Mouse (Mus musculus): Measurements from ENCODE around the gene Pusl1. TPM values are rescaled to one million over a fixed set of nuclear protein-coding genes. Genes with fewer than 3 reads are reported as not detected.

Gene Pusl1
- polyA plus RNA-seq, 1 experiment = 325 TPM

GRCm38 (mm10) chr4:155892438-155893211 is 1.0 kb upstream of the Pusl1 start:
- TF ChIP-seq GATA1 (IDR thresholded peaks at IDR 0.05; ENCODE audit: low read length) = no peak

GRCm38 (mm10) chr4:155892017-155892416 is 436 bp upstream of the Pusl1 start:
- TF ChIP-seq GATA1 (IDR thresholded peaks at IDR 0.05; ENCODE audit: low read length) = no peak

GRCm38 (mm10) chr4:155891011-155891471 is 540 bp downstream of the Pusl1 start:
- TF ChIP-seq GATA1 (IDR thresholded peaks at IDR 0.05; ENCODE audit: low read length) = no peak

- no peak for TF ChIP-seq GATA1 (IDR thresholded peaks at IDR 0.05; ENCODE audit: low read length)
Measured at GRCm38 (mm10) chr4:155889316-155889715, 2.3 kb downstream of the Pusl1 start.

- no peak for TF ChIP-seq GATA1 (IDR thresholded peaks at IDR 0.05; ENCODE audit: low read length)
Measured at GRCm38 (mm10) chr4:155888181-155888580, 3.4 kb downstream of the Pusl1 start.

GRCm38 (mm10) chr4:155887674-155888073 is 3.9 kb downstream of the Pusl1 start:
- TF ChIP-seq GATA1 (IDR thresholded peaks at IDR 0.05; ENCODE audit: low read length) = no peak

GRCm38 (mm10) chr4:155886330-155886729 is 5.3 kb downstream of the Pusl1 start:
- TF ChIP-seq GATA1 (IDR thresholded peaks at IDR 0.05; ENCODE audit: low read length) = no peak

GRCm38 (mm10) chr4:155883587-155883986 is 8.0 kb downstream of the Pusl1 start:
- no peak for TF ChIP-seq GATA1 (IDR thresholded peaks at IDR 0.05; ENCODE audit: low read length)

GRCm38 (mm10) chr4:155871404-155871803 is 20.2 kb downstream of the Pusl1 start:
- no peak for TF ChIP-seq GATA1 (IDR thresholded peaks at IDR 0.05; ENCODE audit: low read length)

GRCm38 (mm10) chr4:155869317-155870033 is 22.1 kb downstream of the Pusl1 start, which contains the start of the genes Cptp and Ints11:
TSS of gene Cptp (minus strand) at chr4:155869440.
TSS of gene Ints11 (plus strand) at chr4:155869546.
- TF ChIP-seq GATA1 (IDR thresholded peaks at IDR 0.05; ENCODE audit: low read length) = no peak

GRCm38 (mm10) chr4:155868614-155869298 is 22.8 kb downstream of the Pusl1 start:
- no peak for TF ChIP-seq GATA1 (IDR thresholded peaks at IDR 0.05; ENCODE audit: low read length)

GRCm38 (mm10) chr4:155863001-155863400 is 28.6 kb downstream of the Pusl1 start, which contains the start of gene Tas1r3:
TSS of gene Tas1r3 (minus strand) at chr4:155863362.
- TF ChIP-seq GATA1 (IDR thresholded peaks at IDR 0.05; ENCODE audit: low read length) = no peak

GRCm38 (mm10) chr4:155861787-155862186 is 29.8 kb downstream of the Pusl1 start:
- no peak for TF ChIP-seq GATA1 (IDR thresholded peaks at IDR 0.05; ENCODE audit: low read length)

- no peak for TF ChIP-seq GATA1 (IDR thresholded peaks at IDR 0.05; ENCODE audit: low read length)
Measured at GRCm38 (mm10) chr4:155859318-155859717, 32.3 kb downstream of the Pusl1 start.

- peak; percentile 8 for TF ChIP-seq GATA1 (IDR thresholded peaks at IDR 0.05; ENCODE audit: low read length)
Measured at GRCm38 (mm10) chr4:155856881-155857280, 34.7 kb downstream of the Pusl1 start.

GRCm38 (mm10) chr4:155856071-155856470 is 35.5 kb downstream of the Pusl1 start:
- no peak for TF ChIP-seq GATA1 (IDR thresholded peaks at IDR 0.05; ENCODE audit: low read length)
